Mouse (Mus musculus) frontal cortex, postnatal 25 days (tissue): ENCODE results near the gene Trpm4.
"Not testable (repeated sequence)": the region's sequence is repeated elsewhere in the genome, so short reads cannot be mapped to it uniquely, and the experiment has no call there.

Experiments
- DNase-seq, 2 experiments: peaks; one replicate each; pipeline ENCODE4 v3.0.0; 2022; ENCODE audit warnings: low spot score in 2 of 2

Gene Trpm4

GRCm38 (mm10) chr7:45255822-45256221, 77.8 kb downstream of the Trpm4 start:
- DNase-seq, result not testable (repeated sequence)

- DNase-seq, result no peak
Measured at GRCm38 (mm10) chr7:45253806-45254205, 79.8 kb downstream of the Trpm4 start.
